Mouse (Mus musculus): ENCODE measurements around the gene Tprg. TPM values are rescaled to one million over a fixed set of nuclear protein-coding genes. Genes with fewer than 3 reads are reported as not detected.

Tprg gene
- polyA plus RNA-seq, 1 experiment from 2014 or later = not detected

DNA sequence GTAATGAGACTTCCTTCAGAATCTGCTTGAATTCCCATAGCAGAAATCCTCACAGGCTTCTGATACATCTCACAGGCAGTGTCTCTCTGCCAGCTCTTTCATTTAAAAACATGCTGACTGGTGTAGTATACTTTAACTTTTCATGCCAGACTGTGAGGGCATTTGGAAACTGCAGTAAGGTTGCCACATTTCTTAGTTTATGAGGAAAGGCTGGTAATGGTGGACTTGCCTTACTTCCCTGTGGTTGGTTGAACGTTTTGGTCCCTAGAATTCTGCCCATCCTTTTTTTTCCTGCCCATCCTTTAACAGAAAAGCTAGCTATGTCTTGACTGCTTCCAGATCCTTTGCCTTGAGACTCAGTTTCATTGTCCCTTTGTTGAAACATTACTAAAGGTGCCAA is 138.8 kb downstream of the Tprg start:
- Histone ChIP-seq H3K27me3 (ENCODE audit: control insufficient read depth, insufficient read depth, low read length) (no peaks in the 10 kb centered on the region), H3K9ac (ENCODE audit: low read depth, low read length) (no peak overlapping the region), H3K27ac (ENCODE audit: low read depth, low read length) (no peak overlapping the region), H3K4me2 (no peak overlapping the region), H3K4me1 (ENCODE audit: control insufficient read depth, insufficient read depth, low read length) (no peaks in the 10 kb centered on the region), H3K9me3 (replicated peaks; ENCODE audit: control insufficient read depth, low read length) (no peaks in the 10 kb centered on the region), H3K4me3 (ENCODE audit: low read depth, low read length) (no peak overlapping the region), H3K36me3 (ENCODE audit: control insufficient read depth, insufficient read depth, low read length) (no peaks in the 10 kb centered on the region)
- ATAC-seq (replicated peaks; ENCODE audit: insufficient number of reproducible peaks, low FRiP score, low TSS enrichment) = no peak
- 86% methylated on average over 1 of the region's 1 CpGs for WGBS (ENCODE audit: insufficient replicate concordance)

DNA sequence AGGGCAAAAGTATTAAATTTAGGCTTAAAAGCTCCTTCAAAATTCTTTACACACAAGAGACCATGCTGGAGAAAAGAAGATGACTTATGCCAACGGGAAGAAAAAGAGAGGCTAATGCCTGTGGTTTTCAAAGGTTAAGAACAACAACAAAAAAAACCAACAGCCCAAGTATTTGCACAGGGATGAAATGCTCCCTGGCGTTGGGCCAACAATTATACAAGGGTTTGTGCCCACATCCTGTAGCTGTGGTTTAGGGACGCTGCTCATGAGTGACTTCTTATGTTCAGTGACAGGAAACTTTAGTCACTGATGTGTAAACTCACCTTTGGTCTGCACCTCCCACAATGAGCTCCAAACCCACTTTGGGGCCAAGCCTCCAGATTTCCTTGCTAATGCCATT is 139.6 kb downstream of the Tprg start:
- ATAC-seq (replicated peaks; ENCODE audit: insufficient number of reproducible peaks, low FRiP score, low TSS enrichment) = no peak
- Histone ChIP-seq H3K4me1 (ENCODE audit: control insufficient read depth, insufficient read depth, low read length) (no peaks in the 10 kb centered on the region), H3K27ac (ENCODE audit: low read depth, low read length) (no peak overlapping the region), H3K4me2 (no peak overlapping the region), H3K36me3 (ENCODE audit: control insufficient read depth, insufficient read depth, low read length) (no peaks in the 10 kb centered on the region), H3K27me3 (ENCODE audit: control insufficient read depth, insufficient read depth, low read length) (no peaks in the 10 kb centered on the region), H3K4me3 (ENCODE audit: low read depth, low read length) (no peak overlapping the region), H3K9me3 (replicated peaks; ENCODE audit: control insufficient read depth, low read length) (no peaks in the 10 kb centered on the region), H3K9ac (ENCODE audit: low read depth, low read length) (no peak overlapping the region)
- WGBS (ENCODE audit: insufficient replicate concordance) = 68% methylated on average over 3 of the region's 3 CpGs

DNA sequence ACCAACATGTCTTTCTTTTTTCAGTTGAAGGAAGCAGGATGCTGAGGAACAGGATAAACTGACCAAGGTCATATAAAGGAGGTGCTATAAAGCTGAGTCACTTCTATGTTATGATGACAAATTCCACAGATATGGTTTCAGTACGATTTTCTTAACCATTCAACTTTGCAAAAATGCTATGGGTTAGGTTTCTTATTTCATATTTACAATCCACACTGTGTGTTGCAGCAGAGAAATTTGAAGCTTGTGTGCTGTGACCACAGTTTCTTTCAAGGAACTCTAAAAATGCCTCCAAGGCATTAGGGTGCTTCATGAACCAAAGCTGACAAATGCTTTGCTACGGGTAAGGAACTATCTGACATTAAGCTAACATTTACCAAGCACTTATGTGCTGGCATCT is 153.4 kb downstream of the Tprg start:
- 64% methylated on average over 2 of the region's 2 CpGs for WGBS (ENCODE audit: insufficient replicate concordance)
- ATAC-seq (replicated peaks; ENCODE audit: insufficient number of reproducible peaks, low FRiP score, low TSS enrichment) = no peak

DNA sequence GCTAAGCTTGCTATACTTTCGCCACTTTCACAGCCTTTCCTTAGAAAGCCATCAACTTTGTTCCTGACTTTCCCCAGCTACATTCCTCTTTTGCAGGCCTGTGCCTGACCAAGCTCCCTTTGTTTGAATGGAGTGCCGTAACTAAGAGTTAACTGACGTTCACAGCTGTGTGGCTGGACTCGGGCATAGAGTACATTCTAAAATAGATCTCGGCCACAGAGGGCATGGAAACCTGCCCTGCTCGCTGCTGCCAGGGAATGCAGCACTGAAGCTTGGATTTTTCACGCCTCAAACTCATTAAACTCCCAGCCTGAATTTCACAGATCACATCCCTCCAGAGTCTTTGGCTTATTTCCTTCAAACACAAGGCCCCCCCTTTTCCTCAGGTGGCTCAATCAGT is 159.0 kb downstream of the Tprg start:
- Histone ChIP-seq H3K4me3 (ENCODE audit: low read depth, low read length) (no peak overlapping the region), H3K4me2 (no peak overlapping the region), H3K27ac (ENCODE audit: low read depth, low read length) (no peak overlapping the region), H3K9me3 (replicated peaks; ENCODE audit: control insufficient read depth, low read length) (no peaks in the 10 kb centered on the region), H3K36me3 (ENCODE audit: control insufficient read depth, insufficient read depth, low read length) (no peaks in the 10 kb centered on the region), H3K4me1 (ENCODE audit: control insufficient read depth, insufficient read depth, low read length) (no peaks in the 10 kb centered on the region), H3K27me3 (ENCODE audit: control insufficient read depth, insufficient read depth, low read length) (no peaks in the 10 kb centered on the region), H3K9ac (ENCODE audit: low read depth, low read length) (no peak overlapping the region)
- 65% methylated on average over 7 of the region's 7 CpGs for WGBS (ENCODE audit: insufficient replicate concordance)
- ATAC-seq (replicated peaks; ENCODE audit: insufficient number of reproducible peaks, low FRiP score, low TSS enrichment) = no peak

More for the DNA sequence above, 153.4 kb downstream of the Tprg start:
- Histone ChIP-seq H3K27me3 (ENCODE audit: control insufficient read depth, insufficient read depth, low read length) (no peaks in the 10 kb centered on the region), H3K9ac (ENCODE audit: low read depth, low read length) (no peak overlapping the region), H3K36me3 (ENCODE audit: control insufficient read depth, insufficient read depth, low read length) (no peaks in the 10 kb centered on the region), H3K4me2 (no peak overlapping the region), H3K9me3 (replicated peaks; ENCODE audit: control insufficient read depth, low read length) (no peaks in the 10 kb centered on the region), H3K27ac (ENCODE audit: low read depth, low read length) (no peak overlapping the region), H3K4me3 (ENCODE audit: low read depth, low read length) (no peak overlapping the region), H3K4me1 (ENCODE audit: control insufficient read depth, insufficient read depth, low read length) (no peaks in the 10 kb centered on the region)

DNA sequence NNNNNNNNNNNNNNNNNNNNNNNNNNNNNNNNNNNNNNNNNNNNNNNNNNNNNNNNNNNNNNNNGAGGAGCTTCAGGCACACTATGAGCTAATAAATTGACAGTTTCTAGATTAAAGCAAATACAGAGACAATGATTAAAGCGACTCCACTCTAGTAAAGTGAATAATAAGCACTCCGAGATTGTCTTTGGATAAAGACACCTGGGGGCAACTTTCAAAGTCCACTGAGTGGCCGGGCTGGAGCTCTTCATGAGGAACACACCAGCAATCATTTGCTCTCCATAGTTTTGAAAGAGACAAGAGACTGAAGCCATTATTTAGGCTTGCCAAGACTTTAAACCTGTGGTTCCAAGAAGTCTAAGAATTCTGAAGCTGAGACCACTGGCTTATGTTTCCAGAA is 164.9 kb downstream of the Tprg start:
- 76% methylated on average over 3 of the region's 3 CpGs for WGBS (ENCODE audit: insufficient replicate concordance)
- Histone ChIP-seq H3K4me1 (ENCODE audit: control insufficient read depth, insufficient read depth, low read length) (no peaks in the 10 kb centered on the region), H3K9me3 (replicated peaks; ENCODE audit: control insufficient read depth, low read length) (no peaks in the 10 kb centered on the region), H3K27ac (ENCODE audit: low read depth, low read length) (no peak overlapping the region), H3K27me3 (ENCODE audit: control insufficient read depth, insufficient read depth, low read length) (no peaks in the 10 kb centered on the region), H3K36me3 (ENCODE audit: control insufficient read depth, insufficient read depth, low read length) (no peaks in the 10 kb centered on the region), H3K4me2 (no peak overlapping the region), H3K9ac (ENCODE audit: low read depth, low read length) (no peak overlapping the region), H3K4me3 (ENCODE audit: low read depth, low read length) (no peak overlapping the region)
- ATAC-seq (replicated peaks; ENCODE audit: insufficient number of reproducible peaks, low FRiP score, low TSS enrichment) = no peak

DNA sequence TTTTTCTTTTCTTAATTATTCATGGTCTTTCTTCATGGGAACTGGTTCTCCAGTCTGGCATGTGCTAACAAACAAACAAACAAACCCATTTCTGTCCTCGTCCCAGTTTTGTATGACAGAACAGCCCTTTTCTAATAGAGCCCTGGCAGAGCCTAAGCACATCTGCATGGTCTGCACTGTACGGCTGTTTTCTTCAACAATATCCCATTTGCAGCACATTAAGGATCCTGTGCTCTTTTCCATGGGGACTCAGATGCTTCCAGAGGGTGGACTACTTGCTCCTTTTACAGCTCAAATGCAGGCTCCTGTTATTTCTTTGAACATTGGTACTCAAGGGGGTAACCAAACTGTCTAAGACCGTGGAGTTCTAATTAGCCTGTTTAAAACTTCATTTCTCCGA is 178.1 kb downstream of the Tprg start:
- no peaks in the 10 kb centered on the region for H3K9me3 ChIP-seq (replicated peaks; ENCODE audit: control insufficient read depth, low read length)
- no peaks in the 10 kb centered on the region for H3K27me3 ChIP-seq (ENCODE audit: control insufficient read depth, insufficient read depth, low read length)
- no peak overlapping the region for H3K9ac ChIP-seq (ENCODE audit: low read depth, low read length)
- H3K4me2 ChIP-seq = no peak overlapping the region
- peaks cover 2% of the 10 kb centered on the region; the same call in 1 of the 2 replicates for H3K4me1 ChIP-seq (ENCODE audit: control insufficient read depth, insufficient read depth, low read length)
- 77% methylated on average over 4 of the region's 4 CpGs for WGBS (ENCODE audit: insufficient replicate concordance)
- no peak overlapping the region for H3K4me3 ChIP-seq (ENCODE audit: low read depth, low read length)
- no peaks in the 10 kb centered on the region for H3K36me3 ChIP-seq (ENCODE audit: control insufficient read depth, insufficient read depth, low read length)
- ATAC-seq (replicated peaks; ENCODE audit: insufficient number of reproducible peaks, low FRiP score, low TSS enrichment) = no peak
- H3K27ac ChIP-seq (ENCODE audit: low read depth, low read length) = no peak overlapping the region

DNA sequence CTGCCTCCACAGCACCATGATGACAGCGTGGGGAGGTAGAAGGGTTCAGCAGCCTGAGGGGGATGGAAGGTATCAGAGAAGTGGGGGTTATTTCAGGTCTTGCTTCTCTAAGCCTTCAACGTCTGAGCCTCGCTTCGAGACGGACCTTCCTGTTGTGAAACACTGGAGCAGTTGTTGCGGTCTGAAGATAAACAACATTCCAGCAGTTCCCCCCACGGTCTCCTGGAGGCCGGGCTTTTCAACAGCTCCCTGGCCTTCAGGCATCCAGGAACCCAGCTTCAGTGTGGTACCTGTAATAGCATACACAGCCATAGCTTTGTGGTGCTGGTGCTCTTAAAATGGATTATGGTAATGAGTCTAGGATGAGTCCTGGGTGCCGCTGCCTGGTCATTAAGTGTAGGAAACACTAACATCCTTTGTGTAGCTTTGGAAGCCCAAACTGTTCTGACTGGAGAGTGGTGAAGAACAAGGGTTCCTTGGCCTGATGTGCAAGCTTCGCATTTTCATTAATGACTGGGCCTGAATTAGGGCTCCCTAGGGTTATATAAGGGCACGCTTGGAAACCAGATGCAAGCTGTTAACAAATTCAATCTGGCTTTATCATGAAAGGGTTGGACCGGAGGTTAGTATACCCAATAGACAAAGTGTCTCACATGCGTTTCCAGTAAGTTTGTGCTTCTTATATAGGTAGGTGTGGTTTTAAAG is 179.0 kb downstream of the Tprg start:
- Histone ChIP-seq H3K4me3 (ENCODE audit: low read depth, low read length) (no peak overlapping the region), H3K27ac (ENCODE audit: low read depth, low read length) (no peak overlapping the region), H3K4me2 (peak overlapping the region; percentile 46), H3K36me3 (ENCODE audit: control insufficient read depth, insufficient read depth, low read length) (no peaks in the 10 kb centered on the region), H3K4me1 (ENCODE audit: control insufficient read depth, insufficient read depth, low read length) (peaks cover 2% of the 10 kb centered on the region; the same call in 1 of the 2 replicates), H3K9me3 (replicated peaks; ENCODE audit: control insufficient read depth, low read length) (no peaks in the 10 kb centered on the region), H3K9ac (ENCODE audit: low read depth, low read length) (no peak overlapping the region), H3K27me3 (ENCODE audit: control insufficient read depth, insufficient read depth, low read length) (no peaks in the 10 kb centered on the region)
- ATAC-seq (replicated peaks; ENCODE audit: insufficient number of reproducible peaks, low FRiP score, low TSS enrichment) = 0 out of 2 replicates have a peak, but pooled peaks have one; percentile 31
- WGBS (ENCODE audit: insufficient replicate concordance) = 41% methylated on average over 13 of the region's 13 CpGs

DNA sequence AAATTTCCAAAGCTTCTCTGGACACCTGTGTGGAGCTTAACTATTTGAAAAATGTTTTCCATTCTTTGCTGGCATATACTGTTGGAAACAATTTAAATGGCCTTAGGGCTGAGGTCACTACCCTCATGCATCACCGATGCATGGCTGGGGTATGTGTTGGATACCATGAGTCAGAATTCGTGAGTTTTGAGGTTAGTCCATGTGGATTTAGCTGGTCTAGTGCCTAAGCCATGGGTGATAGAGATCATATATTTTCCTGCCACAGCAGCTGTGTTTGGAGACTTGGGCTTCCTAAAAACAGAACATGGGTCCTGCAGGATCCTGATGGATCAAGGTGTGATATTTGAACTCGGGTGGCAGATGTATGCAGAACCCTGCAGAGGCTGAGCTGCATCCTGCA is 181.4 kb downstream of the Tprg start:
- 75% methylated on average over 3 of the region's 3 CpGs for WGBS (ENCODE audit: insufficient replicate concordance)
- H3K4me1 ChIP-seq (ENCODE audit: control insufficient read depth, insufficient read depth, low read length) = peaks cover 2% of the 10 kb centered on the region; the same call in 1 of the 2 replicates
- H3K4me2 ChIP-seq = no peak overlapping the region
- H3K9me3 ChIP-seq (replicated peaks; ENCODE audit: control insufficient read depth, low read length) = no peaks in the 10 kb centered on the region
- no peak overlapping the region for H3K4me3 ChIP-seq (ENCODE audit: low read depth, low read length)
- H3K36me3 ChIP-seq (ENCODE audit: control insufficient read depth, insufficient read depth, low read length) = no peaks in the 10 kb centered on the region
- H3K27me3 ChIP-seq (ENCODE audit: control insufficient read depth, insufficient read depth, low read length) = no peaks in the 10 kb centered on the region
- H3K27ac ChIP-seq (ENCODE audit: low read depth, low read length) = no peak overlapping the region
- ATAC-seq (replicated peaks; ENCODE audit: insufficient number of reproducible peaks, low FRiP score, low TSS enrichment) = no peak
- H3K9ac ChIP-seq (ENCODE audit: low read depth, low read length) = no peak overlapping the region

DNA sequence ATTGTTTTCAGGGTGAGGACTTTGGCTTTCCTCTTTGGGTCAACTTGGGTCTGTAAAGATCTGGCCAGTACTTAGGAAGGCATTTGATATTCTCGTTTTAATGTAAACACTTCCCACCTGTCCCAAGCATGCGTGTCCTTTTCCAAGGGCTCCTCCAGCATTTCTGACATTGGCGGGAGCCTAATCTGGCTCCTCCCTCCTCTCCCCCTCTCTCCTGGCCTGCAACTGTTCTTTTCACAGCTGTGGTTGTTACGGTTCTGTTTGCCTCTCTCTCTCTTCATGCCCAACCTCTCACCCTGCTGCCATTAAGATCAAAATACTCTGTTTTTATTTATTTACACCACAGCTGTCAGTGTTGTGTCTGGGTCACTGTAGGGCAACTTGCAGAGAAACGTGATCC is 182.0 kb downstream of the Tprg start:
- H3K9ac ChIP-seq (ENCODE audit: low read depth, low read length) = no peak overlapping the region
- H3K4me1 ChIP-seq (ENCODE audit: control insufficient read depth, insufficient read depth, low read length) = peaks cover 2% of the 10 kb centered on the region; the same call in 1 of the 2 replicates
- no peak overlapping the region for H3K4me3 ChIP-seq (ENCODE audit: low read depth, low read length)
- 40% methylated on average over 5 of the region's 5 CpGs for WGBS (ENCODE audit: insufficient replicate concordance)
- H3K36me3 ChIP-seq (ENCODE audit: control insufficient read depth, insufficient read depth, low read length) = no peaks in the 10 kb centered on the region
- no peak for ATAC-seq (replicated peaks; ENCODE audit: insufficient number of reproducible peaks, low FRiP score, low TSS enrichment)
- no peak overlapping the region for H3K27ac ChIP-seq (ENCODE audit: low read depth, low read length)
- H3K9me3 ChIP-seq (replicated peaks; ENCODE audit: control insufficient read depth, low read length) = no peaks in the 10 kb centered on the region
- H3K27me3 ChIP-seq (ENCODE audit: control insufficient read depth, insufficient read depth, low read length) = no peaks in the 10 kb centered on the region
- H3K4me2 ChIP-seq = no peak overlapping the region

Measured in heart, embryonic 11.5 days (tissue).